Mouse (Mus musculus) midbrain, embryonic 16.5 days (tissue): Measurements from ENCODE around the gene Kdm3a. TPM values are rescaled to one million over a fixed set of nuclear protein-coding genes. Genes with fewer than 3 reads are reported as not detected.

ENCODE experiments used
- ATAC-seq: fragments of 200-750 bp; cut with Nextera tagmentation; 2 replicates; pipeline ENCODE4 v1.8.0; 2017; ENCODE audit warnings: moderate TSS enrichment
- H3K27ac ChIP-seq: fragments of 300-500 bp; sonication (generic); 2 replicates; pipeline ENCODE4 v1.5.1; 2014; ENCODE audit warnings: mild to moderate bottlenecking, low read length, mixed read lengths
- H3K27me3 ChIP-seq: fragments of 300-500 bp; sonication (generic); 2 replicates; pipeline ENCODE4 v1.6.1; 2014; ENCODE audit warnings: low read depth, low read length, mixed read lengths; ENCODE audit not compliant: control insufficient read depth, insufficient read depth
- H3K36me3 ChIP-seq: fragments of 300-500 bp; sonication (generic); 2 replicates; pipeline ENCODE4 v1.6.1; 2014; ENCODE audit warnings: mild to moderate bottlenecking, low read length, moderate library complexity, mixed read lengths; ENCODE audit not compliant: control insufficient read depth, insufficient read depth
- H3K4me1 ChIP-seq: fragments of 300-500 bp; sonication (generic); 2 replicates; pipeline ENCODE4 v1.6.1; 2014; ENCODE audit warnings: mild to moderate bottlenecking, low read length, mixed read lengths; ENCODE audit not compliant: control insufficient read depth, insufficient read depth
- H3K4me2 ChIP-seq: fragments of 300-500 bp; sonication (generic); 2 replicates; pipeline ENCODE4 v1.6.1; 2014; ENCODE audit warnings: mild to moderate bottlenecking, low read length, mixed read lengths
- H3K4me3 ChIP-seq: fragments of 300-500 bp; sonication (generic); 2 replicates; pipeline ENCODE4 v1.5.1; 2014; ENCODE audit warnings: low read depth, mild to moderate bottlenecking, low read length, moderate library complexity, mixed read lengths
- H3K9ac ChIP-seq: fragments of 300-500 bp; sonication (generic); 2 replicates; pipeline ENCODE4 v1.6.1; 2014; ENCODE audit warnings: low read depth, low read length, mixed read lengths
- H3K9me3 ChIP-seq: fragments of 300-500 bp; sonication (generic); replicated peaks from 2 replicates; pipeline ENCODE4 v1.6.1; 2014; ENCODE audit warnings: mild to moderate bottlenecking, low read length, mixed read lengths; ENCODE audit not compliant: control insufficient read depth, poor library complexity, severe bottlenecking
- WGBS: fragments of 180-500 bp; shearing (Covaris S2); extraction: QIAGEN DNeasy Blood & Tissue Kit; methylation state at CpG from one replicate; pipeline ENCODE4 v1.1.7; 2014; 5-methylcytosine and 5-hydroxymethylcytosine counted together
- polyA plus RNA-seq: library from polyadenylated mRNA; unstranded; fragments of >200 nt; fragmentation: Nextera tagmentation; extraction: Ambion mirVana; gene quantifications from 2 replicates; pipeline ENCODE4 v1.2.1, GENCODE M21; 2015

The Kdm3a gene
- polyA plus RNA-seq, 1 experiment from 2014 or later = 33.7 TPM

GRCm38 (mm10) chr6:71607756-71608155 is 25.0 kb downstream of the Kdm3a start:
- no peak overlapping the region for H3K27ac ChIP-seq
- no peak overlapping the region for H3K9ac ChIP-seq
- no peaks in the 10 kb centered on the region for H3K4me1 ChIP-seq
- H3K9me3 ChIP-seq = no peaks in the 10 kb centered on the region
- H3K27me3 ChIP-seq = no peaks in the 10 kb centered on the region
- H3K4me3 ChIP-seq = no peak overlapping the region
- 91% methylated on average over 3 of the region's 3 CpGs for WGBS
- no peak overlapping the region for H3K4me2 ChIP-seq
- peaks cover 30% of the 10 kb centered on the region for H3K36me3 ChIP-seq
- no peak for ATAC-seq

- H3K9ac ChIP-seq = no peak overlapping the region
- H3K36me3 ChIP-seq = peaks cover 53% of the 10 kb centered on the region
- H3K4me2 ChIP-seq = no peak overlapping the region
- no peaks in the 10 kb centered on the region for H3K27me3 ChIP-seq
- 95% methylated on average over 4 of the region's 4 CpGs for WGBS
- no peak overlapping the region for H3K4me3 ChIP-seq
- H3K27ac ChIP-seq = no peak overlapping the region
- ATAC-seq = no peak
- no peaks in the 10 kb centered on the region for H3K9me3 ChIP-seq
- H3K4me1 ChIP-seq = no peaks in the 10 kb centered on the region
Observed at GRCm38 (mm10) chr6:71590154-71590553, 42.6 kb downstream of the Kdm3a start.

- Histone ChIP-seq H3K36me3 (peaks cover 51% of the 10 kb centered on the region), H3K9ac (no peak overlapping the region), H3K9me3 (no peaks in the 10 kb centered on the region), H3K4me2 (no peak overlapping the region), H3K4me1 (no peaks in the 10 kb centered on the region), H3K4me3 (no peak overlapping the region), H3K27ac (no peak overlapping the region), H3K27me3 (no peaks in the 10 kb centered on the region)
- WGBS = 100% methylated on average over 1 of the region's 1 CpGs
- ATAC-seq = no peak
Observed at GRCm38 (mm10) chr6:71589401-71589800, 43.4 kb downstream of the Kdm3a start.

DNA sequence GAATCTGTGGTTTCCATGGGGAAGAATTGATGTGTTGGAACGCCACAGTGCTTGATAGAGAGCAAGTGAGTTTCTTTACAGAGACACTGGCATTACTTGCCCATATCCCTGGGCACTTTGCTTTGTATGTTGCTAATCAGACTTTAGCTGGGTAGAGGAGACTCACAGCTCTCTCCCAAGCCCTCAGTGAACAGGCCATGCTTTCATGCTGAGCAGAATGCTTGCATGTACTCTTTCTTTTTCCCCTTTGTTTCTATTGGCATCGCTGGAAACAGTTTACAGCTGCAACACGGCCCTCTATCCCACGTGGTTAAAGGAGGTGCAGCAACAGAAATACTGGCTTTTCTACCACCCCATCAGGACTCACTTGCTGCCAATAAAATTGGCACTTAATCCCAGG is 49.6 kb downstream of the Kdm3a start:
- no peak; the same call in 1 of the 2 replicates for ATAC-seq
- WGBS = 80% methylated on average over 4 of the region's 4 CpGs

DNA sequence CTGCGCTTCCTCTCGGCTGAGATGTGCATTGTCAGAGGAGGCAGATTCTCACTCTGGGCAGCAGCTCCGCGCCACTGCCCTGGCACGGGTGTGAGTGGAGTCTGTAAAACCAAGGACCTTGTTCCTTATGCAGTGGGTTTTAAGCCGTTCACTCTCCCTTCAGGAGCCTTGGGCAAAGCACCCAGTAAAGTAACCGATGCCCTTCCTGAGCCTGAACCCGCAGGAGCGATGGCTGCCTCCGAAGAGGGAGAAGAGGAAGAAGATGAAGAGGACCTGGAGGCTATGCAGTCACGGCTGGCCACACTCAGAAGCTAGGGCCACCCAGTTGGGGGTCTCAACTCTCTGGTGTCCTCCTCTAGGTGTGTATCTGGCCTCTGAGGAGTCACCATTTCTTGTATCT is 53.3 kb downstream of the Kdm3a start:
- no peaks in the 10 kb centered on the region for H3K9me3 ChIP-seq
- H3K36me3 ChIP-seq = peaks cover 10% of the 10 kb centered on the region; the same call in 1 of the 2 replicates
- 96% methylated on average over 11 of the region's 11 CpGs for WGBS
- no peaks in the 10 kb centered on the region for H3K4me1 ChIP-seq
- no peak overlapping the region for H3K9ac ChIP-seq
- no peak for ATAC-seq
- H3K27ac ChIP-seq = no peak overlapping the region
- no peak overlapping the region for H3K4me2 ChIP-seq
- H3K27me3 ChIP-seq = no peaks in the 10 kb centered on the region
- H3K4me3 ChIP-seq = no peak overlapping the region

More for the DNA sequence above, 49.6 kb downstream of the Kdm3a start:
- no peak overlapping the region for H3K9ac ChIP-seq
- no peaks in the 10 kb centered on the region for H3K27me3 ChIP-seq
- H3K4me1 ChIP-seq = no peaks in the 10 kb centered on the region
- no peak overlapping the region for H3K4me2 ChIP-seq
- no peak overlapping the region for H3K4me3 ChIP-seq
- no peak overlapping the region for H3K27ac ChIP-seq
- peaks cover 20% of the 10 kb centered on the region for H3K36me3 ChIP-seq
- no peaks in the 10 kb centered on the region for H3K9me3 ChIP-seq

- H3K9me3 ChIP-seq = no peaks in the 10 kb centered on the region
- H3K27me3 ChIP-seq = no peaks in the 10 kb centered on the region
- H3K4me1 ChIP-seq = no peaks in the 10 kb centered on the region
- ATAC-seq = no peak
- no peak overlapping the region for H3K4me2 ChIP-seq
- WGBS = 98% methylated on average over 1 of the region's 1 CpGs
- H3K9ac ChIP-seq = no peak overlapping the region
- H3K27ac ChIP-seq = no peak overlapping the region
- no peak overlapping the region for H3K4me3 ChIP-seq
- peaks cover 11% of the 10 kb centered on the region; the same call in 1 of the 2 replicates for H3K36me3 ChIP-seq
Observed at GRCm38 (mm10) chr6:71575359-71575758, 57.4 kb downstream of the Kdm3a start.

DNA sequence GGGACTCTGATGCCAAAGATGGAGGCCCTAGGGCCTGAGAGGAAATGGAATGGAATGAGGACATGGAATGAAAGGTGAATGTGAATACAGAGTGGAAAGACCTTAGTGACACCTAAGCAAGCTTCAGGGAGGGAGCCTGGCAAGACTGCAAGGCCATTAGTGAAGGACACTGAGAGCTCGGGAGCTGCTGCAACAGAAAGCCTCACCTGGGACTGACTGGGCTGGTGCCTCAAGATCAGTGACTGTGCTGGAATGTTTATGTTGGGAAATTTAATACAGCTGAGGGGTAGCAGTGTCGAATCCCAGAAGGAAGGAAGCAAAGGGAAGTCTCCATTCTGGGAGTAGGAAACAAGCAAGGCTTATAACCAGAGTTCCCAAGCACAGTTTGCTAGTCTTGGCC is 63.8 kb downstream of the Kdm3a start:
- Histone ChIP-seq H3K4me3 (no peak overlapping the region), H3K27me3 (no peaks in the 10 kb centered on the region), H3K36me3 (peaks cover 10% of the 10 kb centered on the region), H3K27ac (no peak overlapping the region), H3K4me2 (no peak overlapping the region), H3K9me3 (no peaks in the 10 kb centered on the region), H3K9ac (no peak overlapping the region), H3K4me1 (no peaks in the 10 kb centered on the region)
- ATAC-seq = no peak
- WGBS = 88% methylated on average over 2 of the region's 2 CpGs

DNA sequence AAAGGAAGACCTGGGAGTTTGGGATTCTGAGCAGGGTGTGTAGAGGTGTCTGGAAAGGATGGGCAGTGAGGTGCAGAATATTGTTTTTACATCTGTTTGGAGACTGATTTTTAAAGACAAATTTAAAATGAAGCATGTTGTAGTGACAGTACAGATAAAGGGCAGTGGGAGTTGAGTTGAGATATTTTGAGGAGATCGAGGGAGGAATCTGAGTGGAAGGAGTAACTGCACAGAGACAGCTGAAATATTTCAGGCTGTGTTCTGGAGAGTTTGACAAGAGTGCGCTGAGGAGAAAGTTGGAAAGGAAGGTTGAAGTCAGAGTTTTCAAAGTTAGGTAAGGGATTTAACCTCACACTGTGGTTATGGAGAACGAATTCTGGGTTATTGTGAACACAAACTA is 64.2 kb downstream of the Kdm3a start:
- ATAC-seq = no peak
- WGBS = 91% methylated on average over 3 of the region's 3 CpGs

DNA sequence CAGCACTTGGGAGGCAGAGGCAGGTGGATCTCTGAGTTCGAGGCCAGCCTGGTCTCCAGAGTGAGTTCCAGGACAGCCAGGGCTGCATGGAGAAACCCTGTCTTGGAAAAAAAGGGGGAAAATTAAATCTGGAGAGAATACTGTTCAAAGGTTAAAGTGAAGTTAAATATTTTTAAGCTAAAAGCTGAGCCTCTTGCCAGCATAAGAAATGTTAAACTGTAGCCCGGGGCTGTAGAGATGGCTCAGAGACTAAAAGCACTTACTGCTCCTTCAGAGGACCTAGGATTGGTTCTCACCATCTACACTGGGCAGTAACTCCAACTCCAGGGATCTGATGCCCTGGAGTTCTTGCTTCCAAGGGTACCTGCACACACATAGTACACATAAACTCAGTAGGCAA is 76.0 kb downstream of the Kdm3a start:
- no peak overlapping the region for H3K4me3 ChIP-seq
- H3K36me3 ChIP-seq = peaks cover 5% of the 10 kb centered on the region; the same call in 1 of the 2 replicates
- no peaks in the 10 kb centered on the region for H3K27me3 ChIP-seq
- no peak for ATAC-seq
- H3K9me3 ChIP-seq = no peaks in the 10 kb centered on the region
- no peak overlapping the region for H3K9ac ChIP-seq
- H3K4me2 ChIP-seq = no peak overlapping the region
- H3K4me1 ChIP-seq = no peaks in the 10 kb centered on the region
- 92% methylated on average over 2 of the region's 2 CpGs for WGBS
- H3K27ac ChIP-seq = no peak overlapping the region

More for the DNA sequence above, 64.2 kb downstream of the Kdm3a start:
- Histone ChIP-seq H3K9ac (no peak overlapping the region), H3K27ac (no peak overlapping the region), H3K36me3 (peaks cover 8% of the 10 kb centered on the region), H3K4me1 (no peaks in the 10 kb centered on the region), H3K9me3 (no peaks in the 10 kb centered on the region), H3K27me3 (no peaks in the 10 kb centered on the region), H3K4me3 (no peak overlapping the region), H3K4me2 (no peak overlapping the region)
